Mouse (Mus musculus): ENCODE measurements around the gene Ptprb.

DNA sequence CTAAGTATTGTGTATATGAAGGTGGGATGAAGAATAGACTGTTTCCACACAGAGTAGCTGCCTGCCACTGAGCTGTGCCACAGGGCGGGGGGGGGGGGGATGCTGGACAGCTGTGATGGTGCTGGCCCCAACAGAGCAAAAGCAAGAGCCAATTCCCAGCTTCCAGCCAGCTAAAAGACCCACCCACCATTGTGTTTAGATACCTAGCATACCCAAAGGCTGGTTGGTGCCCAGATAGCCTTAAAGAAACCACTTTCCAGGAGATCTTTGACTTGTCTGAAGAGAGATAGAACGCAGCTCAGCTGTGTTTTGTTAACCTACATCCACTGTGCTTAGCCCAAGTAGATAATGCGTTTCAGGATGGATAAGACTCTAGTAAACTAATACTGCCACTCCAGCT, 3.2 kb upstream of the Ptprb start:
- TF ChIP-seq CTCF (IDR thresholded peaks at IDR 0.05): no peak
- no peak for TF ChIP-seq POLR2A (IDR thresholded peaks at IDR 0.05; ENCODE audit: insufficient read depth, low read depth, low read length)
